Mouse (Mus musculus) thymus, adult 18-20 months (tissue): Measurements from ENCODE around the gene Pttg1ip.
A peak's percentile ranks its signal among the peaks of the same experiment; 100 is the strongest.

Source experiments
- DNase-seq, 2 experiments: peaks; one replicate each; pipeline ENCODE4 v3.0.0; 2022; ENCODE audit warnings: mixed read lengths in 2 of 2

Gene Pttg1ip

DNA sequence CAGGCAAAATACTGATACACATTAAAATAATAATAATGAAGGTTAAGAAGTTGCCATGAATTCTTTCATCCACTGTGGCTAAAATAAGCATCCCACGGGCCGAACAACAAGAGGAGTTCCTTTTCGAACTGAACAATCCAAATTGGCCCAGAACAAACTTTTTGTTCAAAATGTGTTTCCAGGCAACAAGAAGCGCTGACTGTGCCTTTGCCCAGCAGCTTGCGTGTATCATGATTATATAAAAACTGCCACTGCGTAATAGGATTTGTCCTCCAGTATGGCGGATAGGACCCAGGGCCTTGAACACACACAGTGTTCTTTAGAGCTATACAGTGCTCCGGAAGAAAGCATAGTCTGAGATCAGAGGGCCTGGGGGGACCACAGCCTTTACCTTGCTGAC lies 27.1 kb downstream of the Pttg1ip start:
- no peak for DNase-seq

DNA sequence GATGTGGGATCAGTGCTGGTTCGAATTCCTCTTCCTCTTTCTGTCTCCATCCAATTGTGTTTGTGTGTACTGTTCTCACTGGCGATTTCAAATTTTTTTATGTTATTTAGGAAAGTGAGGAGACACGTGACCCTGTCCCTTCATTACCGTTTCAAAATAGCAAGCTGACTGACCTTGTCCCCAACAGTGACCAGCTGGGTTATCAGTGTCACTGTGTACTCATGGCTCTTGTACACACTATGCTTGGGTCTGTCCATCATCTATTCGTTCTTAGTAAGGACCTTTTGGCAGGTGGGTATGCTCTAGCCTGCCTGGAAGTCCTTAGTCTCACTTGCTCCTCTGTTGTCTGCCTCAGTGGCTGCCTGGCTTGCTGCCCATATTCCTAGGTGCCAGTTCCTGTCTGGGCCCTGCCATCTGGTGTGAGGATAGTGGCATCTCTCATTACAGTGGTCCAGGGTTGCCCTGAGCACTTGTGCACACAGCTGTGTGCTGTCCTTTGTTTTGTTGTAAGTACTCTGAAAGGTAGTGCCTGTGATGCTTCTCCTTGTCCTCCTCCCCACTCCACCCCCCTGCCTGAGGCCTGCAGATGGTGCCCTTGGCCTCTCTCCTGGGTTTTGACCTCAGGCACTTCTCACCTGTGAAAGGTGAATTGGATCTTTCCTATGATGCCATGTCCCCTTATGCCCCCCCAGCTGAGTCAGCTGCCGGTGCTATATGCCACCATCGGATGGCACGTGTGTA lies 28.9 kb downstream of the Pttg1ip start:
- no peak for DNase-seq

DNA sequence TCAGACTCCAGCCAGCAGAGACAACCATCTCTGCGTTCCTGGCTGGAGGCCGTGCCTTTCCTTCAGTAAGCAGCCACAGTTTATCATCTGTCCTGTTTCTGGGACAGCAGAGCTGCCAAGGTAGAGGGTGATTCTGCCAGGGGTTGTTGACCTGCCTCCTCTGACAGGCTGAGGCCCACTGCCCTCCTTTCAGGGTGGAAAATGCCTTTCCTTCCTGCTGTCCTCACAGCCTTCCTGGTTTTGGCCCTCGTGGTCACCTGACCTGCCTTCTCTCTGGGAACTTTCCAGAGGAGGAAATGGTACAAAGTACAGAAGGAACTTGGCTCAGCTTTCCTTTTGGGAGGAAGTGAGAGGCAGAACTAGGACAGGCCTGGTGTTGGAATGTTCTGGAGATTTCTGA lies 31.9 kb downstream of the Pttg1ip start:
- DNase-seq: no peak

DNA sequence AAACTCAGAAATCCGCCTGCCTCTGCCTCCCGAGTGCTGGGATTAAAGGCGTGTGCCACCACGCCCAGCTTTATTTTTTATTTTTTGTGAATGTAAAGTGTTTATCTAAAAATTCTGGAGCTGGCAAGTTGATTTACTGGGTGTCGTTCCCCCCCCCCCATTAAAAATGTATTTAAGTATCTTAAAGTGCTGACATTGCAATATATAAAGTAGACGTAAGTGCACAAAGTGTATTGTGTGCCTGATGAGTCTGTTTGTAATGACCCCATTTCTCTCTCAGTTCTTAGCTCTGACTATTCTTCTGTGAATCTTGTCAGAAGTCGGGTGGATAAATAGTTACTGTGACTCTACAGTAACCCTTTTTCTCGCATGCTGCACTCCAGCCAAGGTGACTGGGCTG lies 34.1 kb downstream of the Pttg1ip start:
- no peak for DNase-seq

DNA sequence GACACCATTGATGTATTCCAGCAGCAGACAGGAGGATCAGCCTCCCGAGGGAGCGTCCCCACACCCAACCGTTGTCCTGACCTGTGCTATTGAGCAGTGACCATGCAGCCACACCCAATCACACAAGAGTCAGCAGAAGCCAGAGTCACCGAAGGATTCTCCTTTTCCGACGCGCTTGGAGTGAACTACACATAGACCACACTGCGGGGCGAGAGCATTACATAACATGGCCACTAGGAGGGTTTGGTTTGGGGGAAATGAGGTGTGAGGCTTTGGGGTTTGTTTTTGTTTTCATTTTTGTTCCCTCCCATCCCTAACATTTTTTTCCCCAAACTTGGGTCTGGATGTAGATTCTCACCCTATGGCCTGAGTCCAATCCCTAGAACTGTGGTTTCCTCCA lies 34.6 kb downstream of the Pttg1ip start:
- DNase-seq: no peak

DNA sequence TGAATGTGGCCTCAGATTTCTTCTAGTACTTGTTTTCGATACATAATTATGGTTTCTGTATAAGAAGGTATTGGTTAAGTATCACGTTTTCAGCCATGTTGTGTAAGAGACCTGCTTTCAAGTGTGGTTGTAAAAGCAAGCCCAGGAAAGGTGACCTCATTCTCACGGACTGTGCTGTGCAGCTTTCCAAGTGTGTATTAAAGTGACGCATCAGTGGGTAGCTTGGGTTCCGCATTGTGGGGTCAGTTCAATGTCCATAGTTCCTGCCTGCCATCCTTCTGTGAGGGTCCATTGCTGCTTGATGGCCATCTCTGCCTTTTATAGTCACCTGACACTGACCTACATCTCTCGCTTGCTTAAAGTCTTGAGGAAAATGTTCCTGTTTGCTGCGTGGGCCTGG lies 35.4 kb downstream of the Pttg1ip start:
- no peak for DNase-seq

DNA sequence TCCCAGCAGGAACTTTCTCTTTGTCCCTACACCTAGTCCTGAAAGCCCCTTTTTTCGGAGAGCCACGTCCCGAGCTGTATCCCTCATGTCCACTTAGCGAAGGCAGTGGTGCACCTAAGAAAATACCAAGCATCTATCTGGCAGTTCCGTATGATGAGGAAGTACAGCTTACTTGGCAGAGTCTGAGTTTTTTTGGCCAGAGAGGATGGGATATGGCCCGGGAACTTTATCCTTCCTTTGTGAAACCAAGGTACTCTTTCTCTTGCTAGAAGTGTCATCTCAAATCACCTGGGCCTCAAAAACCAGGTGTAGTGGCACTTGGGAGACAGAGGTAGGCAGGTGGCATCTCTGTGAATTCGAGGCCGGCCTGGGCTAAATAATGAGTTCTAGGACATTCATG lies 40.0 kb downstream of the Pttg1ip start:
- no peak for DNase-seq

DNA sequence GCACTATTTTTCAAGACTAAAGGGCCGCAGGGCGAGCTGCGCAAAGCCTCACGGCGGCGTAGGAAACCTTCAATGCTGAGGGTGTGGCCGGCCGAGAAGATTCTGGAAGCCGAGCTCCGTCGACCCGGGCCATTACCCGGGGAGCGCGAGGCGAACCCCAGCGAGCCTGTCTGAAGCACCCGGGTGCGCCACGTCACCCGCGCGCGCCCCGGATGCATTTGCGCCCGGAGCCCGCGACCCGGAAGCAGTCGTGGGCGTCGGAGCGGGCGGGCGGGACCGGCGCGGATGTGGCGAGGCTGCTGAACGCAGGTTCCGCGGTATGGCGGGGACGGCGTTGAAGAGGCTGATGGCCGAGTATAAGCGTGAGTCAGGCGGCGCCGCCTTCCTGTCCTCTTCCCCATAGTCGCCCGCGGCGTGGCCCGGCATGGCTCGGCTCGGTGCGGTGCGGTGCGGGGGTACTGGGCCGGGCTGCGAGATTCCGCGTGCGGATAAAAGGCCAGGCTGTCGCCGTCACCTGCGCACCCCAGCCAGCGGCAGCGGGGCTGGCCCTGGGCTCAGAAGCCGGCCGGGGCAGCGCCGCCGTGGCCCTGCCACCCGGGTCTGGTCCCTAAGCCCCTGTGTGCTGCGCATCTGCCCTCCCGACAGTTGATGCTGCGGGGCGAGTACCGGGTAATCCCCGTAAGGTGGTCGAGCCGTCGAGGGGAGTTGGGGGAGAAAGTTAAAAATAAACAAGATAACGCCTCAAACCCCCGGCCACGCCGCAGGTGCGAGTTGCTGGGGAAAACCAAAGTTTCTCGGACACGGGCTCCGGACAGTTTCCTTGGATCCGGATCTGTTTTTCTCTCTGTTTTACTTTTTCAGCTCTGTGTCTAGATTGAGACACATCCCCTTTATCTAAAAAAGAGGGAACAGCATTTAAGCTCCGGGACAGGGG lies 40.8 kb downstream of the Pttg1ip start, which contains the start of gene Ube2g2:
TSS of gene Ube2g2 (plus strand) at position 221 of the 934 bp plus-strand sequence.
- peak; percentile 86 to 87 for DNase-seq

DNA sequence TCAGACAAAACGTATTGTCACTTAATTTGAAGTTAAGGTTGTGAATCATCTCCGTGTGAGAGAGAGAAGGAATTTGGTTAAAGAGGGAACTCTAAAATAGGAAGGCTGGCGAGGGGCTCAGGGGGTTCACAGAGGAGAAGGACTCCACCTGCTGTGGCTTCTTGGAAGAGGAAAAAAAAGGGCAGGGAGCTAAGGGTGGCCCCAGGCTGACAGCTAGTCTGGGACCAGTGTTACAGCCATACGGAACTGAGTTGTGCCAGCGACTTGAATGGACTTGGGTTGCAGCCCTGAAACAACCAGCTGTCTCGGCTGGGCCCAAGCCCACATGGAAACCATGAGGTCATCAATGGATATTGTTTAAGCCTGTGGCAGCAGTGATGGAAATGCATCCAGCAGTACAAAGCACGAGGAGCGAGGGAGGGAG lies 41.6 kb downstream of the Pttg1ip start:
- no peak for DNase-seq

DNA sequence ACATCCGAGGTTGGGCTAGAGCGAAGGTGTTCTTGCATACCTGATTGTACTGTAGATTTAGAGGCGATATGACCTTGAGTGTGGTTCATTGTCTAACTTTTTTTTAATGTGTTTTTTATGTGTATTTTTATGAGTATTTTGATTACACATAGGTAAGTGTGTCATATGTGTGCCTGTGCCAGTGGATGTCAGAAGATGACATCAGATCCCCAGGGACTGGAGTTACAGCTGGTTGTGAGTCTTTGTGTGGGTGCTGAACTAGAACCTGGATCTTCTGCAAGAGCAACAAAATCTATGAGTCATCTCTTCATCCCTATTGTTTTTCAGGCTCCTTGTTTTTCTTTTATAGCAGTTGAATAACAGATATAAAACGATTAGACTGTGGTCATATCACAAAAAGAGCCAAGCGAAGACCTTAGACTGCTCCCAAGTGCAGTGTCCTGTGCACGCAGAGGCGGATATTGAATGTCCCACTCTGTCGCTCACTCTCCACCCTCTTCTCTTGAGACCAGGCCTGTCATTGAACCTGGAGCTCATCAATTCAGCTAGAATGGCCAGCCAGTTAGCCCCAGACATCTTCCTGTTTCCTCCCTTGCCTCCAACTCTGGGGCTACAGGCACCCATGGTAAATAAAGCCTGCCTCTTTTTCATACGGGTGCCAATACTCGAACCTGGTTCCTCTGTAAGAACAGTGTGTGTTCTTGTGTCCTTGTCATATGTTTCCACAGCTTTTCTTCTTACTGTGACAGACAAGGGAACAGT lies 42.3 kb downstream of the Pttg1ip start:
- no peak for DNase-seq

DNA sequence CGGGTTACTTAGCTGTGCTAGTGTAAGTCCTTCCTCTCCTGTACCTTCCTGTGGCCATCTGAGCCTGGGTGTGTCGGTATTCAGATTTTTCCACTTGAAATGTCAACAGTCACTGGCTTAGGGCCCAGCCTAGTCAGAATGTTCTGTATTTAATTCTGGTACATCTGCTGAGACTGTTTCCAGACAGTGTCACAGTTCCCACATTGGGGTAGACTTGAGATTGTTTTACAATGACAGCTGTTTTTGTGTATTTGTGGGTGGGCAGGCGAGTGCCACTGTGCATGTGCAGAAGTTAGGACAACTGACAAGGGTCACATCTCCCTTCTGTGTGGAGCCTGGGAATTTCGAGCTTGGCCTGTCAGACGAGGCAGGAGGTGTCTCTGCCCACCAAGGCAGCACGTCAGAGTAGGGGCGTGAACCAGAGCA lies 43.1 kb downstream of the Pttg1ip start:
- DNase-seq: no peak

DNA sequence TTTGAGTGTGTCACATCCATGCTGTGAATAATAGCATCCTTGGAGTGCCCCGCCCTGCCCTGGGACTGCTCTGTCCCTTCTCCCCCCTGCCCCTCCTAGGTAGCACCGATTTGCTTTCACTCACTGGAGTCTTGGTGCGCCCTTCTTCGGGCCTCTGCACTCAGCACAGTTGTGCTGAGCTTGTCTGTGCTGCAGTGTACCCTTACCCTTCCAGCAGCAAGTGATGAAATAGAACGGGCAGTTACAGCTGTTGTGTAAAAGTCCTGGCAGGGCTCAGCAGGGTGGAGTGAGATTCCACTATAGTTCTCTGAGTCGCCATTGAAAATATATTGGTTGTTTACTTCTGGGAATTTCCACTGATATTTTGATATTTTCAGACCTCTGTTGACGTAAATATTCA lies 44.5 kb downstream of the Pttg1ip start:
- DNase-seq: no peak

DNA sequence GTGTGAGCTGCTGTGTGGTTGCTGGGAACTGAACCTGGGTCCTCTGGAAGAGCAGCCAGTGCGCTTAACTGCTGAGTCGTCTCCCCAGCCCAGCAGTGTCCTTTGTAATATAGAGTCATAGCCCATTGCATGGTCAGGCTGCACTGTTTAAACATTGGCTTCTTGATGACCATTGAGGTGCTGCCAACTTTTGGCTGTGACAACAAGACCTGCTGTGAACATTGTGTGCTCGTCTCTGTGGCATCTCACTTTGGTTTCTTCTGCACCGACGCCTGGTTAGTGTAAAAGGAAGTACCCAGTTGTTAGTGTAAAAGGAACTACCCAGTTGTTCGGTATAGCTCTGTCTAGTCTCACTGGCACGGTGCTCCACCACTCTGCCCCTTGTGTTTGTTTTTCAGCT lies 45.1 kb downstream of the Pttg1ip start:
- no peak for DNase-seq

DNA sequence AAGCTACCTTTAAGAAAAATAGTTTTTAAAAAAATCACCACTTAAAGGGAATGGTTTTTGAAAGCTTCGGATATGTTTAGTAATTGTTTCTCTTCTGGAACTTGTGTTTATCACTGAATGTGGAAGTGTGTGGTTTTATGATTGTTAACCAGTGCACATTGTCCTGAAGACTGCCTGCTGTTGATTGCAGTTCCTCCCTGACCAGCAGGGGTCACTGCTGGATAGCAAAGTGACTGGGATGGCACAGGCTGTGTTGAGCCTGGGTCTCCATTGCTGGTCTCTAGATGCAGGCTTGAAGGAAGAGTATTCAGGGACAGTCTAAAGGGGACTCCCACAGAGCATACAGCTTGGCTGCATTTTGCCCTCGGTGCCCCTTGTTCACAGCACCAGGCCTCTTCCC lies 46.0 kb downstream of the Pttg1ip start:
- peak; percentile 44 to 60 for DNase-seq

DNA sequence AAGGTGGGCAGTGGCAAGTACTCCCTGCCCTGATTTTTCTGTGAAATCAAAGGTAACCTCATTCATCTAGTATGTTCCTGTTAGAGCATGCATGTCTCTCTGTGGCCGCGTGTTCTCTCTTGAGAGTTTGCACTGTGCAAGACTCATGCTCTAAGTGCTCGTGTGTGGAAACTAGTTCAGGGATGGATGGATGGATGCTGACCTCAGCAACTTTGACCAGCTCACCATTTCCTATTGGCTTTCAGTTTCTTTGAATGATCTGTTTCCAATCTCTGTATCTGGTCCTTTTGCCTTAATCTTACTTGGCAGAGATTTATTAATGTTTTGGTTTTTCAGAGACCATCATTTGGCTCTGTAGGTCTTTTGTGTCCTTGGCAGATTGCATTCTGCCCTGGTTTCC lies 47.6 kb downstream of the Pttg1ip start:
- DNase-seq: no peak

DNA sequence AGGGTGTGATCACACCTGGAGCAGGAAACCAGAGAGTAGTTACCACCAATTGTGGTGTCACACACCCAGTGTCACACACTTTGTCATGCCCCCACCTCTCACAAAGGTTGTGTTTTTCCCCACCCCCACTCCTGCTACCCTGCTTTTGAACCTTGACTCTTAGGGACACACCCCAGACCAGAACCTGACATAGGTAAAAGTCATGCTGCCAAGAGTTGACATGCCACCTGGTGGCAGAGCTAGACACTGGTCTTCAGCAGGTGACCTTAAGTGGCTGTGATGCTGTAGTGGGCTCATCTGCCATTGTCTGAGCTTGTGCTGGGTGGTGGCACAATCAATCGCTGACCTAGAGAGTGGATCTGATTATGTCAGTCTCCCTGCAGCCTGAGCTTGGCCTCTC lies 48.5 kb downstream of the Pttg1ip start:
- DNase-seq: no peak

DNA sequence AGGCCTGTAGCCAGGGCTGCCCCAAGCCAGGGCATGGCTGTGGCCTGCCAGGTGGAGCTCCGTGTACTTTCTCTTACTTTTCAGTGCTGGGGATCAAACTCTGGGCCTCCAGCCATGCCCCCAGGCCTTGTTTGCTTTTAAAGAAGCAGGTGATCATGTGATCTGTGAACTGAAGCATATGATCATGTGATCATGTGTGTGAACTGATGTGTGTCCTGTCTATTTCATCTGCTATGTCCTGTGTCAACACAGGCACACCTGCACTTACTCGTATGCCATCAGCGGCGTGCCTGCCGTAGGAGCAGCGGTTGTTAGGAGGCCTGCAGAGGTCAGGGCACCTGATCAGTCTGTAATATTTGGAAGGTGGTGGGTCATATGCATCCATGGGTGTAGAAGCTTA lies 52.5 kb downstream of the Pttg1ip start:
- DNase-seq: no peak

DNA sequence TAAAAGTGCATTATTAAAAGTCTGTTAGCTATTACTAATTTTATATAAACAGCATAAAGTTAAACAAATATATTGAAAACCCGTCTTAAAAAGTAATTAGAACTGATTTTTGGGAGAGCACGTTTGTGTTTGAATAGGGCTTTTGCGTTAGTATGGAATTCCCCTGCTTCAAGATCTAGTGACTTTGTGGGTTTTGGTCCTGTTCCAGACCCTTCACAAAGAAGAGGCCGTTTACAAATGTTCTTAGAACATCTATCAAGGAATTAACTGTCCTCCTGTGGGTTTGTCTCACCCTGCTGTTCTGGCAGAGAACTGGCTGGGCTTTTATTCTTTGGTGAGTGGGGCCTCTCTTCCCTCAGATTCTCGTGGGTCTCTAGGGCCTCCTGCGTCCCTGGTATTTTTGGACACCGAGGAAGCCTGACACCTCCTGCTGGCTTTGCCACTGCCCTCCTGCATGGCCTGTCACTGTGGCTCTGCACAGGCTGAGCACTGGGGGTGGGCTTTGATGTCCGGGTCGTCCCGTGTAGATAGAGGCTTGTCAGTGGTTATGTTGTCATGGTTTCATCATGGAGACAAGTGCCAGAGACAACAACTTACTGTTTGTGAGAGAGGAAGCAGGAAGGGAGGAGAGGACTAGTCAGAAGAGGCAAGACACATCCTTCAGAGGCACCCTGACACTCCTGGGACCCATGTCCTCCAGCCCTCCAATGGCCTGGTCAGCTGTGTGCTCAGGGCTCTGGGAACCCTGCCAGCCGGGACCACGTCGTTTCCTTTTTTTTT lies 53.1 kb downstream of the Pttg1ip start:
- no peak for DNase-seq

DNA sequence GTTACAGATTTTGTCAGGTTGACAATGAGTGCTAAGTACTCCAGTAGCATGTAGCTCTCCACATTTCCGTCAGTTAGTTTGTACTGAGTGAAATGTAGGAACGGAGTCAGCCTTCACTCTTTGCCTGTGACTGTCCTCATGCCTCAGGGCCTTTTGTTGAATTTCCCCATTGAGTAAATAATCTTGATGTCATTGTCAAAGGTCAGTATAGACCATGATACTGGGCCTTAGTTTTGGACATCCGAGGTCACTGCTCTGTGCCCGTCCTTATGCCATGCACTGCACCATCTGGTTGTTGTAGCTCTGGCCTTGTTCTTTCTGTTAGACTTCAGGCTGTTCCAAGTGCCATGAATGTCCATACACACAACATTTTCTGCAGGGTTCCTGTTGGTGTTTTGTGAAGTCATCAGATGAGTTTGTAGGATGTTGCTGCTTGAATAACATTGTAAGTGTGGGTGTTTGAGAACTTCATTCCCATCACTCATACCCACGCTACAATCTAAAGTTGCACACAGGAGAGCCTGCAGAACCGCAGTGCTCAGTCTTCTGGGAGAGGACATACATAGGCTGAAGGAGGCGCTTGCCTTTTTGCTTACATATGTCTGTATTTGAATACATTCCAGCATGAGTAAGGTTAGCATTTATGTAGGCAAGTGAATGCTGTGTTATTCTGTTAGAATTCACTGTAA lies 54.9 kb downstream of the Pttg1ip start:
- DNase-seq: no peak

DNA sequence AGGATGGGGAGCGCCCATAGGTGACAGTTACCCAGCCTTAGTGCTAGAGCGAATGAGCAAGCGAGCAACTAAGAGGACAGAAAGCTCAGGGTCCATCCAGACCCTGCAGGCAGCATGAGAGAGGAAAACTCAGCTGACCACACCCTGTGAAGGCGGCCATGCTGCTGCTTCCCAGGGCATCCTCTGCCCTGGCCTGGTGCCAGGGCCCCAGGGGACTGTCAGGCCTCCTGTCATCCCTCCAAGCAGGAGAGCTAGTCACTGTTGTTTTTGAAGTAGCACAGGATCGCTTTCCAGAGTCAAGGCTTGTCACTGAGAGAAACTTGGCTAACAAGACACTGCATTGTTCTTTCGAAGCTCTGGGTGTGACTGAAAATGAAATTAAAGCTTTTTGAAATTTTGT lies 57.4 kb downstream of the Pttg1ip start:
- DNase-seq: no peak

DNA sequence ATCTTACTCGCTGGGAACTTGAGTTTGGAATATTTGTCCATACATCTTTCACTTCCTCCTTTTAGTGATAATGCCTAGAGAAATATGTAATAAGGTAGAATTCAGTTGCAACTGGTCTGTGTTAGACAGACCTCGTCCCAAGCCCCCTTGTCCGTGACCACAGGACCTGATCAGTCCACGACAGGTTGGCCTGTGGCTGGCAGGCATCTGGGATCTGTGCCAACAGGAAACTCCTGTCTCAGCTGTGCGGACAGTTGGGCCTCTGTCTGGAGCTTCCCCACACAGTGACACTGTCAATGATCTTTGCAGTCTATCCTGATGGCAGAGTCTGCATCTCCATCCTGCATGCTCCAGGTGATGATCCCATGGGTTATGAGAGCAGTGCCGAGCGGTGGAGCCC lies 61.6 kb downstream of the Pttg1ip start:
- no peak for DNase-seq

DNA sequence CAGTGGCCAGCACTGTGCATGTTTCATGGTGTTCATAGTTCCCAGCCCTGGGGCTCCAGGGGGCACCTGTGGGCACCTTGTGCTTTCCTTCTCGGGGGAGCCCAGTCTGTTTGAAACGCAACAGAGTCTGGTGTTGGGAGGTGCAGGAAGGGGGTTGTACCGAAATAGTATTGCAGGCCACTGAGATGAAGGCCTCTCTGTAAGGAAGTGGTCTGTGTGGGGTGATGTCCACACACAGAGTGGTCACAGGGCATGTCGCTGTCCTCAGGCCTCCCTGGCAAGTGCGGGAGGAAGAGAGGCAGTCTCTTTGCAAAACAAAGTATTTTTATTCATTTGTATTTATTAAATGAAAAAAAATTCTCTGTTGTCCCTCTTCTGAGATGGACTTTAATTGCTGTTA lies 64.1 kb downstream of the Pttg1ip start:
- no peak for DNase-seq
